Mouse (Mus musculus): ENCODE data around the gene 6030408B16Rik. TPM values are rescaled to one million over a fixed set of nuclear protein-coding genes. Genes with fewer than 3 reads are reported as not detected.

The 6030408B16Rik gene
- polyA plus RNA-seq, 1 experiment from 2014 or later, result not detected

GRCm38 (mm10) chr15:101267053-101268032 lies 25.7 kb upstream of the 6030408B16Rik start:
- no peak for ATAC-seq
- in situ Hi-C loops (cut with MboI; ENCODE audit: low pct_unique_long_range_greater_than_20kb), result no loop called here
- H3K27me3 ChIP-seq, result no peaks in the 10 kb centered on the region
- no peak for DNase-seq (ENCODE audit: low read depth, low spot score)
- TF ChIP-seq CTCF (IDR thresholded peaks at IDR 0.05), result no peak
- POLR2A ChIA-PET, result interaction anchor here (0.6 to 2.1 kb wide), 2 partner anchors 13 to 16 kb away, joined by 3 to 9 read pairs; partner anchors contain the start of gene Atg101
- CTCF ChIA-PET, result interaction anchor here (1.1 to 1.5 kb wide), 3 partner anchors 18 to 49 kb away, joined by 3 to 4 read pairs (median 3); no protein-coding TSS in a partner anchor

- ATAC-seq, result no peak
- TF ChIP-seq CTCF (IDR thresholded peaks at IDR 0.05), result no peak
- no peak for DNase-seq (ENCODE audit: low read depth, low spot score)
- ChIA-PET CTCF (interaction anchor here (1.2 to 1.9 kb wide), 3 partner anchors 22 to 32 kb away, joined by 3 to 5 read pairs (median 3); no protein-coding TSS in a partner anchor), POLR2A (interaction anchor here (0.7 kb wide), 1 partner anchor 726 kb away, joined by 5 read pairs; no protein-coding TSS in a partner anchor)
- in situ Hi-C loops (cut with MboI; ENCODE audit: low pct_unique_long_range_greater_than_20kb), result no loop called here
- H3K27me3 ChIP-seq, result no peaks in the 10 kb centered on the region
Observed at GRCm38 (mm10) chr15:101270101-101270820, 22.8 kb upstream of the 6030408B16Rik start.

GRCm38 (mm10) chr15:101271107-101271506 lies 21.9 kb upstream of the 6030408B16Rik start:
- CTCF ChIA-PET, result interaction anchor here (1.2 kb wide), 1 partner anchor 33 kb away, joined by 3 read pairs; no protein-coding TSS in a partner anchor
- no peak for DNase-seq (ENCODE audit: low read depth, low spot score)
- POLR2A ChIA-PET, result interaction anchor here (1.2 kb wide), 1 partner anchor 9 kb away, joined by 3 read pairs; no protein-coding TSS in a partner anchor
- TF ChIP-seq CTCF (IDR thresholded peaks at IDR 0.05), result no peak
- ATAC-seq, result no peak
- in situ Hi-C loops (cut with MboI; ENCODE audit: low pct_unique_long_range_greater_than_20kb), result no loop called here
- H3K27me3 ChIP-seq, result no peaks in the 10 kb centered on the region

- CTCF ChIA-PET, result interaction anchor here (2.0 kb wide), 1 partner anchor 12 kb away, joined by 9 read pairs; the partner anchor contains the start of gene Atg101
Observed at GRCm38 (mm10) chr15:101271513-101271912, 21.5 kb upstream of the 6030408B16Rik start.

GRCm38 (mm10) chr15:101274380-101274779 lies 18.6 kb upstream of the 6030408B16Rik start:
- H3K27me3 ChIP-seq, result no peaks in the 10 kb centered on the region
- in situ Hi-C loops (cut with MboI; ENCODE audit: low pct_unique_long_range_greater_than_20kb), result no loop called here
- no peak for ATAC-seq
- ChIA-PET POLR2A (interaction anchor here (1.2 kb wide), 1 partner anchor 10 kb away, joined by 3 read pairs; no protein-coding TSS in a partner anchor), CTCF (interaction anchor here (1.0 to 4.5 kb wide), 6 partner anchors 9 to 36 kb away, joined by 3 to 15 read pairs (median 4); partner anchors contain the start of gene Atg101)
- DNase-seq (ENCODE audit: low read depth, low spot score), result no peak
- TF ChIP-seq CTCF (IDR thresholded peaks at IDR 0.05), result no peak

More at GRCm38 (mm10) chr15:101271513-101271912, 21.5 kb upstream of the 6030408B16Rik start:
- ATAC-seq (no peak), DNase-seq (ENCODE audit: low read depth, low spot score) (no peak)
- in situ Hi-C loops (cut with MboI; ENCODE audit: low pct_unique_long_range_greater_than_20kb), result no loop called here
- no peaks in the 10 kb centered on the region for H3K27me3 ChIP-seq
- POLR2A ChIA-PET, result interaction anchor here (1.2 kb wide), 1 partner anchor 8 kb away, joined by 3 read pairs; no protein-coding TSS in a partner anchor
- TF ChIP-seq CTCF (IDR thresholded peaks at IDR 0.05), result no peak

GRCm38 (mm10) chr15:101277351-101277899 lies 15.6 kb upstream of the 6030408B16Rik start:
- ATAC-seq (no peak), DNase-seq (ENCODE audit: low read depth, low spot score) (no peak)
- no peak for TF ChIP-seq CTCF (IDR thresholded peaks at IDR 0.05)
- no peaks in the 10 kb centered on the region for H3K27me3 ChIP-seq
- in situ Hi-C loops (cut with MboI; ENCODE audit: low pct_unique_long_range_greater_than_20kb), result no loop called here
- CTCF ChIA-PET, result interaction anchor here (1.1 to 11.6 kb wide), 2 partner anchors 34 to 56 kb away, joined by 3 to 88 read pairs; no protein-coding TSS in a partner anchor
- POLR2A ChIA-PET, result no interaction called here

- no peaks in the 10 kb centered on the region for H3K27me3 ChIP-seq
- DNase-seq (ENCODE audit: low read depth, low spot score) (no peak), ATAC-seq (no peak)
- TF ChIP-seq CTCF (IDR thresholded peaks at IDR 0.05), result no peak
- ChIA-PET POLR2A (interaction anchor here (1.3 kb wide), 1 partner anchor 52 kb away, joined by 3 read pairs; no protein-coding TSS in a partner anchor), CTCF (interaction anchor here (1.1 to 11.6 kb wide), 5 partner anchors 33 to 57 kb away, joined by 3 to 88 read pairs (median 3); no protein-coding TSS in a partner anchor)
- in situ Hi-C loops (cut with MboI; ENCODE audit: low pct_unique_long_range_greater_than_20kb), result no loop called here
Observed at GRCm38 (mm10) chr15:101278589-101278988, 14.4 kb upstream of the 6030408B16Rik start.

GRCm38 (mm10) chr15:101279430-101279999 lies 13.5 kb upstream of the 6030408B16Rik start:
- DNase-seq (ENCODE audit: low read depth, low spot score) (no peak), ATAC-seq (no peak)
- no peak for TF ChIP-seq CTCF (IDR thresholded peaks at IDR 0.05)
- ChIA-PET CTCF (interaction anchor here (1.2 to 11.6 kb wide), 4 partner anchors 32 to 43 kb away, joined by 3 to 88 read pairs (median 3); no protein-coding TSS in a partner anchor), POLR2A (interaction anchor here (0.6 kb wide), 1 partner anchor 8 kb away, joined by 3 read pairs; no protein-coding TSS in a partner anchor)
- in situ Hi-C loops (cut with MboI; ENCODE audit: low pct_unique_long_range_greater_than_20kb), result no loop called here
- H3K27me3 ChIP-seq, result no peaks in the 10 kb centered on the region

GRCm38 (mm10) chr15:101282471-101282870 lies 10.5 kb upstream of the 6030408B16Rik start:
- DNase-seq (ENCODE audit: low read depth, low spot score), result no peak
- CTCF ChIA-PET, result interaction anchor here (1.1 to 11.6 kb wide), 11 partner anchors 10 to 61 kb away, joined by 3 to 88 read pairs (median 9); no protein-coding TSS in a partner anchor
- H3K27me3 ChIP-seq, result no peaks in the 10 kb centered on the region
- POLR2A ChIA-PET, result interaction anchor here (1.1 to 2.2 kb wide), 4 partner anchors 9 to 61 kb away, joined by 3 to 9 read pairs (median 8); no protein-coding TSS in a partner anchor
- in situ Hi-C loops (cut with MboI; ENCODE audit: low pct_unique_long_range_greater_than_20kb), result loop anchor here (5.0 kb wide), 1 partner anchor 40 kb away; no protein-coding TSS in a partner anchor
- no peak for ATAC-seq
- no peak for TF ChIP-seq CTCF (IDR thresholded peaks at IDR 0.05)
